Mouse (Mus musculus) ovary, adult 10 weeks (tissue): ENCODE measurements around the gene Cep250. TPM values are rescaled to one million over a fixed set of nuclear protein-coding genes. Genes with fewer than 3 reads are reported as not detected.

Experiments used
- polyA plus RNA-seq: library from polyadenylated mRNA; stranded (reverse); fragments of 350-450 nt; fragmentation: Illumina TruSeq; extraction: RNeasy Lipid Tissue Mini Kit (QIAGEN cat#74804); gene quantifications from one replicate; pipeline ENCODE4 v1.2.3, GENCODE M21; 2014

The Cep250 gene
- polyA plus RNA-seq: 2.1 TPM

DNA sequence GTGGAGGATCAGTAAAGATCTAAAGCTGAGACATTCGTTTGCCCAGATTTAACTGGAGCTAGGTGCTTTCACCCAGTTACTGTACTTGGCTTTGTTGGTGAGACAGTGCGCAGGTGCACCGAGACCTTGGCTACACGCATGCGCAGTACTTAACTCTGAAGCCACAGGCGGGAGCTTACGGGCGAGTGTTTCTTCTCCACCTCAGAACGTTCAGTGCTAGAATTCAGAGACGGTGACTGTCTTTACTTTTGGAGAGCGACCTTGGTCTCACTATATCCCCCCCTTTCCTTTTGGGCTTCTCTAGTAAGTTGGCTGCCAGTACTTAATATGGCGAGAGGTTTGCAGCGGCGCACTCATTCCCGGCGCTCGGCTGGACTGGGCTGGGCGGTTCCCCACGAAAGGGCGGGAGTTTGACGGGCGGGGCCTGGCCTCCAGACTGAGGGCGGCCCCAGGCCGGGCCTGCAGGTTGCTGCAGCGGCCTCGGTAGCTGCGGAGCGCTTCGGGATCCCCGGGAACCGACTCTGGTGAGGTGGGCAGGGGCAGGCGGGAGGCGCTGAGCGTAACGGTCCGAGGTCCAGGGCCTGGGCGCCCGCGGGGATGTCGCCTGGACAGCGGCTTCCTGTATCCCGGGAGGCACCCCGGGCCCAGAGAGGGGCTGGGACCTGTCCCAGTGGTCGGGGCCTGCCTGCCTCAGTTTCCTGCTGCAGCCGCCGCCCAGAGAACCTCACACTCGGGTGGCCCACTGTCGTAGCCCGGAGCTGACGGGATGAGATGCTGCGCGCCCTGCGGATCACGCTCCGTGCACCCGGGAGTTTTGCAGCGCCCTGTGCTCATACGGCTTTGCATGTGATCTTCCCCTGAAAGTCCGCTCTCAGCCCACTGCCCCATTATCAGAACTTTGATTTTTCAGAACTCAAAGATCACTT lies at the start of gene Cep250:
Cep250 (plus strand) TSS at position 325 of the 926 bp plus-strand sequence.

DNA sequence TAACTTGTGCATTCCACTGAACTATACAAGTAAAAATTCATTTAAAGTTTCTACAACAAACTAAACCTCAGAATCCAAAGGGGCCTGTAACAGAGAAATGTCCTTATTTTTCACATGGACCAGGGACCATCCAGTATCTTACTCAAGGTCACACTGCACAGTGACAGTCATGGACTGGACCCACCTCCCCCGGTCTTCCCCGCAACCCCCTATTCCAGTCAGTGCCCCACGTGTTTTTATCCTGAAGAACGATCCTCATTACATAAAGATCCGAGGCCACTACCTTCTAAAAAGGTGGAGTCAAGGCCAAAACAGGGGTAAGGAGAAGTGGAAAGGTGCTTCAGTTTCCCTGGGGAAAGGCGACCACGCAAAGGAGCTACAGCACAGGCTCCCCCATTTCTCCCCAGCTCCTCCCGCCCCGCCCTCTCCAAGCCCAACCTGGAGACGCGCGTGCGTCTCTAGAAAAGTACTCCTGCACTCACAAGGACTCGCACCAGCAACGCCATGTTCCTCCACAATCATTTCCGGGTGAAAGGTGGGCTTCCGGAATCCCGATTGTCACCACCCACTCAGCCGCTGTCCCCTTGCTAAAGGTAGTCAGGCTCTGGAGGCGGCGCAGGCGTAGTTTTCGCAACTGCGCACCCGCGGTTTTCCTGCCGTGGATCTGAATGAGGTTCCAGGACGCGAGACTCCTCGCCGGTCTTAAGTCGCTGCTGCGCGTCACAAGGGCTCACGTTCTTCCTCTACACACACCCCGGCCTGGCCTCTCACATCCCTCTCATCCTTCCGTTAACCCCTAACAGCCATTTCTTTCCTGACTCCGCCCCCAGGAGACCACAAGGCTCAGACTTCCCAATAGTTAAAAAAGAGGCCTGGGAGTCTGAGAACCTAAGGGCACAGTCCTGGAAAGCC lies 26.5 kb upstream of the Cep250 start, which contains the start of gene Uqcc1:
Uqcc1 (minus strand) TSS at position 780 of the 912 bp plus-strand sequence.

DNA sequence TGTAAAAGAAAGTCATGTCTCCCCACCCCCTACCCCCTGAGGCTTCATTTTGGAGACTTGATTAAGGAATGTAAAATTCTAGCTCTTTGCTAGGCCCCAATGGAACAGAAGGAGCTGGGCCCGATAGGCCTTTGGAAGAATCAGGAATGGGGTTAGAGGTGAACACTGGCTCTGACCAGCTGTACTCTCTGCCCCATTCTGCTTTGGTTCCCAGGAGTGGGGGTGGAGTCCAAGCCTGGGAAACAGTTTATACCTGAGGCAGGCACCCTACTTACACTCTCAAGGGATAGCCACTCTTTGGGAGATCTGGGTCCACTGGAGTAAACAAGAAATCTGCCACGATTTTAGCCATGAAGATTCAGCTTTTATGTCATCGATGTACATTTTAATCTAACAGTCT lies 15.6 kb upstream of the Cep250 start, which contains the start of gene Gm15557:
Gm15557 (plus strand) TSS at position 48 of the 400 bp plus-strand sequence.

DNA sequence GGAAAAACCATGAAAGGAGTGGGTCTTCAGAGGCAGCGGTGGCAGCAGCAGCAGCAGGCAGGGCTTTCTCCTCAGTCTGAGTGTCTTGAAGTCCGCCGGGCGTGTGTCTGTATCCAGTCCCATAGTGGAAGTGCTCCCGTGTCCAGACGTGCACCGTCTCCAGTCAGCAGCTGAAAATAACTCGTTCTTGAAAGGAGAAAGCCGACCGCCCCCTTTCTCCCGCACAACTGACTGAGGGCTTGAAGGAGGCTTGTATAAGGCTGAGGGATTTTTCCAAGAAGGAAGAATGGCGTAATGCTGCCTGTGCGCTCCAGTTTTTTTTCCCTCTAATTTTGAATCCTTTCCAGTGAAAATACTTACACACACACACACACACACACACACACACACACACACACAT lies 11.1 kb upstream of the Cep250 start, which contains the start of gene Gdf5:
Gdf5 (minus strand) TSS at position 244 of the 400 bp plus-strand sequence.

DNA sequence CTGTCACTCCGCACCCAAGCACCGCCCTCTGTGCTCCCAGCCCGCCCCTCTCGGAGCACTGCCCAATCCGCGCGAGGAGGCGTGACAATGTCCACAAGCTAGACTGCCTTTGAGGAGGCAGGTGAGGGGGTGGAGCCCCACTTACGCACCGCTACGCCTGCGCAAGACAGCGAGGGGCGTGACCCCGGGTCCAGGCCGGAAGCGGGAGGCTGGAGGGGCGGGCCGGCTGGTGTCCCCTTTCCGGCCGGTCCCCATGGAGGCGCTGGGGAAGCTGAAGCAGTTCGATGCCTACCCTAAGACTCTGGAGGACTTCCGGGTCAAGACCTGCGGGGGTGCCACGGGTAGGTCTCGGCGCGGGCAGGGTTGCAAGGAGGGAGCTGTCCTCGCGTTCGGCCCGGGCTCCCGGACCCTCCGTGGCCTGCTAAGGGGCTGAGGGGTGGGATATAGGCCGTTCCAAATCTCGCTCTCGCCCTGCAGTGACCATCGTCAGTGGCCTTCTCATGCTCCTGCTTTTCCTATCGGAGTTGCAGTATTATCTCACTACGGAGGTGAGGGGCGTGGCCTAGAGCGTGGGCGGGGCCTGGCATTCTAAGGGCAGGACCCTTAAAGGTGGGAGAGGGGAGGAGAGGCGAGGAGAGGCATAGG lies 51.8 kb downstream of the Cep250 start, which contains the start of the genes 6430550D23Rik and Ergic3:
6430550D23Rik (minus strand) TSS at position 90 of the 645 bp plus-strand sequence.
Ergic3 (plus strand) TSS at position 158 of the 645 bp plus-strand sequence.

Other genes with a start within 250 kb of the Cep250 start
- 8.2 TPM for gene Edem2, start 227.0 kb upstream of the Cep250 start, polyA plus RNA-seq
- not detected for gene Gm17581, start 220.6 kb upstream of the Cep250 start, polyA plus RNA-seq
- gene Procr, start 205.3 kb upstream of the Cep250 start, polyA plus RNA-seq: 5.0 TPM
- not detected for gene Mmp24, start 181.1 kb upstream of the Cep250 start, polyA plus RNA-seq
- 19.0 TPM for gene BC029722, start 137.0 kb upstream of the Cep250 start, polyA plus RNA-seq
- gene Eif6, start 129.5 kb upstream of the Cep250 start, polyA plus RNA-seq: 9.6 TPM
- gene Fam83c, start 121.6 kb upstream of the Cep250 start, polyA plus RNA-seq: not detected
- gene Uqcc1, start 26.1 kb upstream of the Cep250 start, polyA plus RNA-seq: 36.9 TPM
- not detected for gene Gm15557, start 15.7 kb upstream of the Cep250 start, polyA plus RNA-seq
- not detected for gene Gdf5, start 11.1 kb upstream of the Cep250 start, polyA plus RNA-seq
- 0.48 TPM for gene 6430550D23Rik, start 51.5 kb downstream of the Cep250 start, polyA plus RNA-seq
- 18.9 TPM for gene Ergic3, start 51.6 kb downstream of the Cep250 start, polyA plus RNA-seq
- not detected for gene Fer1l4, start 96.5 kb downstream of the Cep250 start, polyA plus RNA-seq
- gene Spag4, start 108.7 kb downstream of the Cep250 start, polyA plus RNA-seq: 0.14 TPM
- 40.4 TPM for gene Cpne1, start 155.5 kb downstream of the Cep250 start, polyA plus RNA-seq
- gene Rbm12, start 155.5 kb downstream of the Cep250 start, polyA plus RNA-seq: 40.5 TPM
- 27.3 TPM for gene Gm28036, start 170.6 kb downstream of the Cep250 start, polyA plus RNA-seq
- 2.8 TPM for gene Romo1, start 187.6 kb downstream of the Cep250 start, polyA plus RNA-seq
- gene Nfs1, start 187.7 kb downstream of the Cep250 start, polyA plus RNA-seq: 56.0 TPM
- gene Rbm39, start 223.8 kb downstream of the Cep250 start, polyA plus RNA-seq: 664 TPM
- 65.0 TPM for gene Phf20, start 240.0 kb downstream of the Cep250 start, polyA plus RNA-seq